Mouse (Mus musculus) olfactory bulb, adult 2 months (tissue): Measurements from ENCODE around the gene Ncbp2.

Experiments
- CTCF ChIP-seq: fragments of 200-500 bp; IDR thresholded peaks from 2 replicates; pipeline ENCODE4 v1.5.1; 2012; ENCODE audit warnings: low read depth, mild to moderate bottlenecking, low read length, moderate library complexity; ENCODE audit not compliant: insufficient read depth
- POLR2A ChIP-seq: fragments of 200-500 bp; IDR thresholded peaks from 2 replicates; pipeline ENCODE4 v1.6.1; 2012; ENCODE audit warnings: mild to moderate bottlenecking, low read depth, low read length, moderate library complexity; ENCODE audit not compliant: insufficient read depth

DNA sequence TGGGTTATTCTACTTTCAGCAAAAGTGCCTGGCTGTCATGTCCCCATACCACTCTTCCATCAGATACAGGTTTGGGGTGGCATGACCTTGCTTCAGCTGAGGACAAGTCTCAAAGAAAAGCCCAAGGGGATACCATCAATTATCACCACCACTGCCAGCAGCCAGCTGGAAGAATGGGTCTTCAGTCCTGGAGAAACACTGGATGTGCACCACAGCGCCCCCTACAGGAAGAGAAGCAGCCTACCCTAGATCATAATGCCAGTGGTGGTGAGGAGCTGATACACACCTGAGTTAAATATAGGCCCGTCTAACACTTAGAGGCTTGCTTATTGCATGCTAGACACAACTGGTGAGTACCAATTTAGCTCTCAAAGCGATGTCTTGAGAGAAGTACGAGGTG is 43.0 kb upstream of the Ncbp2 start:
- no peak for TF ChIP-seq CTCF
- no peak for TF ChIP-seq POLR2A
